Mouse (Mus musculus) G1E (cell line): ENCODE measurements at regions not wholly inside any gene's neighbourhood (a gene's known extent, or its start where the extent isn't known, plus 50 kb on each side); places are given as distances from the start of the nearest gene placed in this dataset.

Experiments used
- ATAC-seq: 2 replicates; pipeline ENCODE4 v1.8.0; 2016; ENCODE audit warnings: mild to moderate bottlenecking; ENCODE audit not compliant: insufficient number of reproducible peaks, poor library complexity, low FRiP score, severe bottlenecking; ENCODE audit errors: extremely low read depth
- DNase-seq: peaks from one replicate; pipeline ENCODE4 v3.0.0; 2012; ENCODE audit warnings: low spot score
- H3K27me3 ChIP-seq: 2 replicates; pipeline ENCODE4 v1.6.1; 2012; ENCODE audit warnings: mild to moderate bottlenecking, low read length, inconsistent platforms; ENCODE audit not compliant: insufficient read depth
- H3K36me3 ChIP-seq: replicated peaks from 2 replicates; pipeline ENCODE3; 2012; ENCODE audit warnings: mild to moderate bottlenecking, inconsistent platforms
- H3K4me1 ChIP-seq: 2 replicates; pipeline ENCODE4 v1.6.1; 2012; ENCODE audit warnings: low read depth, low read length, inconsistent platforms, mixed read lengths; ENCODE audit not compliant: insufficient read depth
- H3K4me3 ChIP-seq: 2 replicates; pipeline ENCODE4 v1.5.1; 2012; ENCODE audit warnings: low read depth, mild to moderate bottlenecking, inconsistent platforms, low read length, moderate library complexity, mixed read lengths
- H3K9me3 ChIP-seq: replicated peaks from 2 replicates; pipeline ENCODE4 v1.6.1; 2012; ENCODE audit warnings: inconsistent platforms
- CTCF ChIP-seq: IDR thresholded peaks from 2 replicates; pipeline ENCODE4 v1.5.1; 2012; ENCODE audit warnings: low read depth, low read length, inconsistent platforms, mixed read lengths
- GATA1 ChIP-seq: IDR thresholded peaks from 2 replicates; pipeline ENCODE4 v1.6.1; 2012; ENCODE audit warnings: borderline replicate concordance, low read length, inconsistent platforms, mixed read lengths
- GATA2 ChIP-seq: IDR thresholded peaks from 2 replicates; pipeline ENCODE4 v1.6.1; 2012; ENCODE audit warnings: low read depth, low read length, inconsistent platforms, borderline replicate concordance
- POLR2AphosphoS5 ChIP-seq: IDR thresholded peaks from 2 replicates; pipeline ENCODE4 v1.6.1; 2012; ENCODE audit warnings: low read depth, low read length, inconsistent platforms; ENCODE audit not compliant: insufficient replicate concordance
- TAL1 ChIP-seq: conservative IDR thresholded peaks from 2 replicates; pipeline ENCODE4 v1.6.1; 2012; ENCODE audit warnings: low read depth, low read length, inconsistent platforms, mixed read lengths

GRCm38 (mm10) chr6:101921686-101922085 lies 544.0 kb upstream of the Pdzrn3 start:
- DNase-seq, result no peak
- no peak for ATAC-seq
- Histone ChIP-seq H3K4me1 (no peaks in the 10 kb centered on the region), H3K9me3 (peaks cover 9% of the 10 kb centered on the region; the same call in 1 of the 2 replicates), H3K36me3 (no peaks in the 10 kb centered on the region), H3K4me3 (no peak overlapping the region), H3K27me3 (no peaks in the 10 kb centered on the region)
- TF ChIP-seq GATA1 (no peak), GATA2 (no peak), CTCF (no peak), POLR2AphosphoS5 (no peak), TAL1 (no peak)

DNA sequence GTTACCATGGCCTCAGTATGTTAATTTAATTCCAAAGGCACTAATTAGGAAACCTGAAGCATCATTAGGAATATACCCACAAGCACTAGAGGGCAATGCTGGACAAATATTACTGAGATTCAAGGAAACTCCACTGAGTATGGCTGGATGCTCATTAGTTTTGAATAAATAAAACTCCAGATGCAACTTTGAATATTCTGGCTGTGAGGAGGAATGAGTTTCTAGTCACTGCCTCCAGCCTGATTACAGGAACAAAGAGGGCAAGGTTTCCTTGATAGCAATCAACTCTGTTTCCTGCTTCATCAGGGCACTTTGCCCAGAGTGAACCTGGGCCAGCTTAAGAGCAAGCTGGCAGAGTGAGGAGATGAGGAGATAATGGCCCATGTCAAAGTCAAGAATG lies 543.5 kb upstream of the Pdzrn3 start:
- H3K4me3 ChIP-seq, result no peak overlapping the region
- ATAC-seq, result no peak
- peaks cover 9% of the 10 kb centered on the region; the same call in 1 of the 2 replicates for H3K9me3 ChIP-seq
- DNase-seq, result no peak
- no peaks in the 10 kb centered on the region for H3K4me1 ChIP-seq
- no peaks in the 10 kb centered on the region for H3K36me3 ChIP-seq
- TF ChIP-seq GATA1 (no peak), TAL1 (no peak), GATA2 (no peak), POLR2AphosphoS5 (no peak), CTCF (no peak)
- H3K27me3 ChIP-seq, result no peaks in the 10 kb centered on the region

- Histone ChIP-seq H3K36me3 (no peaks in the 10 kb centered on the region), H3K27me3 (no peaks in the 10 kb centered on the region), H3K4me1 (no peaks in the 10 kb centered on the region), H3K4me3 (no peak overlapping the region), H3K9me3 (peaks cover 9% of the 10 kb centered on the region; the same call in 1 of the 2 replicates)
- DNase-seq (no peak), ATAC-seq (no peak)
- TF ChIP-seq GATA1, result no peak
- no peak for TF ChIP-seq POLR2AphosphoS5
- no peak for TF ChIP-seq CTCF
- TF ChIP-seq GATA2, result no peak
- no peak for TF ChIP-seq TAL1
Measured at GRCm38 (mm10) chr6:101918914-101919313, 541.2 kb upstream of the Pdzrn3 start.

DNA sequence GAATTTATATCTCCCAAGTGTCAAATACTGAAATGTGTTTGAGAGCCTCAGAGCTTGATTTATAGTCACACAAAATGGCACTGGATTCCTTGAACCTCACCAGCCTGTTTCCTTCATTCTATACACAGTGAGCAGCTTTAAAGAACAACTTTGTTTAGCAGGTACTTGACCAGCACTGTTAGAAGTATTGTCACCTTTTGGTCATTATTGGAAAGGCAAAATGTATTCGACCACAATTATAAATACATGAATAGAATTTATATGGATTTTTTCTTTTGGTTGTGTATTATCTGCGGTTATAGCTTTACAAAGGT lies 527.3 kb upstream of the Pdzrn3 start:
- H3K36me3 ChIP-seq, result no peaks in the 10 kb centered on the region
- no peak for TF ChIP-seq GATA1
- no peak for TF ChIP-seq CTCF
- TF ChIP-seq TAL1, result no peak
- TF ChIP-seq POLR2AphosphoS5, result no peak
- no peak for TF ChIP-seq GATA2
- ATAC-seq, result no peak

GRCm38 (mm10) chr6:101904234-101905028 lies 526.7 kb upstream of the Pdzrn3 start:
- no peaks in the 10 kb centered on the region for H3K27me3 ChIP-seq
- no peaks in the 10 kb centered on the region for H3K36me3 ChIP-seq
- no peaks in the 10 kb centered on the region for H3K9me3 ChIP-seq
- DNase-seq (no peak), ATAC-seq (no peak)
- no peak for TF ChIP-seq CTCF
- no peak for TF ChIP-seq TAL1
- TF ChIP-seq POLR2AphosphoS5, result no peak
- no peak overlapping the region for H3K4me3 ChIP-seq
- no peaks in the 10 kb centered on the region for H3K4me1 ChIP-seq

More for the DNA sequence above, 527.3 kb upstream of the Pdzrn3 start:
- no peaks in the 10 kb centered on the region for H3K9me3 ChIP-seq
- DNase-seq, result no peak
- no peaks in the 10 kb centered on the region for H3K27me3 ChIP-seq
- H3K4me1 ChIP-seq, result no peaks in the 10 kb centered on the region
- no peak overlapping the region for H3K4me3 ChIP-seq

GRCm38 (mm10) chr6:101902276-101902675 lies 524.6 kb upstream of the Pdzrn3 start:
- DNase-seq, result no peak
- TF ChIP-seq GATA1 (no peak), GATA2 (no peak), TAL1 (no peak)
- no peaks in the 10 kb centered on the region for H3K4me1 ChIP-seq
- H3K27me3 ChIP-seq, result no peaks in the 10 kb centered on the region
- H3K4me3 ChIP-seq, result no peak overlapping the region
- no peak for ATAC-seq
- peaks cover 5% of the 10 kb centered on the region; the same call in 1 of the 2 replicates for H3K9me3 ChIP-seq
- no peaks in the 10 kb centered on the region for H3K36me3 ChIP-seq

- ATAC-seq (no peak), DNase-seq (no peak)
- Histone ChIP-seq H3K27me3 (no peaks in the 10 kb centered on the region), H3K36me3 (no peaks in the 10 kb centered on the region), H3K9me3 (peaks cover 7% of the 10 kb centered on the region; the same call in 1 of the 2 replicates), H3K4me1 (no peaks in the 10 kb centered on the region), H3K4me3 (no peak overlapping the region)
- TF ChIP-seq GATA2 (no peak), GATA1 (no peak), POLR2AphosphoS5 (no peak), TAL1 (no peak), CTCF (no peak)
Measured at GRCm38 (mm10) chr6:101898544-101898943, 520.8 kb upstream of the Pdzrn3 start.
